Mouse (Mus musculus): ENCODE measurements around the gene Cdca4. TPM values are rescaled to one million over a fixed set of nuclear protein-coding genes. Genes with fewer than 3 reads are reported as not detected.
A peak's percentile ranks its signal among the peaks of the same experiment; 100 is the strongest.

Gene Cdca4
- polyA plus RNA-seq, 1 experiment from 2014 or later, result 30.4 TPM

DNA sequence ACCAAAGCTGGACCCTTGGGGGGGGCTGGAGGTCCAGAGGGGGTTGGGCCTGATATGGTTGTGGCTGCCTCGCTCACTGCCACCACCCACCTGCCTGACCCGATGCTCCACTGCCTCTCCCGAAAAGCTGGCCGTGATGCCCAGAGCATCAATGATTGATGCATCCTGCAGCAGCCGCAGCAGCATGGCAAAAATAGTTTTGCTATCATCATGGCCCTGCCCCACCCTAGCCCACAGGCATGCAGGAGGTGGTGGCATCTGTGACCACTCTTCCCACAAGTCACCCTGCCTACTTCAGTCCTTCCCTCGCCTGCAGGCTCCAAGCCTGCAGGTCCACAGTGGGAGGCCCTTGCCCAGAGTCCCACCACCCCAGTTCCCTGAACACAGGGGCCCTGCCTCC, 23.2 kb downstream of the Cdca4 start:
- Histone ChIP-seq H3K4me1 (ENCODE audit: insufficient read depth) (peaks cover 20% of the 10 kb centered on the region), H3K9me3 (ENCODE audit: low read length) (no peaks in the 10 kb centered on the region), H3K36me3 (replicated peaks; ENCODE audit: insufficient read depth, low read length) (no peaks in the 10 kb centered on the region), H3K4me3 (ENCODE audit: low read depth, low read length) (no peak overlapping the region), H3K9ac (replicated peaks) (no peak overlapping the region), H3K4me2 (ENCODE audit: low read depth, low read length) (no peak overlapping the region), H3K27ac (ENCODE audit: low read depth) (no peak overlapping the region), H3K27me3 (ENCODE audit: insufficient read depth, low read length) (peaks cover 53% of the 10 kb centered on the region)
- DNase-seq (no peak), ATAC-seq (no peak)
- 51% methylated on average over 6 of the region's 6 CpGs for WGBS (ENCODE audit: insufficient replicate concordance)
- TF ChIP-seq EP300 (IDR thresholded peaks at IDR 0.05; ENCODE audit: low read depth) (no peak), CTCF (IDR thresholded peaks at IDR 0.05; ENCODE audit: low read depth) (no peak)

DNA sequence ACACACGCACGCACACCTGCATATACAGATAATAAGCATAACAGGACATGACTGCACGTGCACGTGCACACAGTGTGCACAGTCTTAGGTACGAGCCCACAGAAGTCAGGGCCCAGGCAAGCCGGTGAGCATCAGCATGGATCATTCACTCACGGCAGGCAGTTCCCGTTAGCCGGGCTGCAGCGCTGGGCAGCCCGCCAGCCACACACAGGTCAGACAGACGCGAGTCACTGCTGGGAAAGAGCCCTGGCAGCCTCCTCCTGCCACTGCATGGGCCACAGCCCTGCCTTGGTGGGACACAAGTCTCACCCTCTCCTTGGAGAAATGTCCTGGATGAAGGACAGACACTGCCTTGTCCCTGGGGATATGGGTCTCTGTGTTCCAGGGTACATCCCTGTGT, 25.2 kb downstream of the Cdca4 start:
- ATAC-seq, result no peak

DNA sequence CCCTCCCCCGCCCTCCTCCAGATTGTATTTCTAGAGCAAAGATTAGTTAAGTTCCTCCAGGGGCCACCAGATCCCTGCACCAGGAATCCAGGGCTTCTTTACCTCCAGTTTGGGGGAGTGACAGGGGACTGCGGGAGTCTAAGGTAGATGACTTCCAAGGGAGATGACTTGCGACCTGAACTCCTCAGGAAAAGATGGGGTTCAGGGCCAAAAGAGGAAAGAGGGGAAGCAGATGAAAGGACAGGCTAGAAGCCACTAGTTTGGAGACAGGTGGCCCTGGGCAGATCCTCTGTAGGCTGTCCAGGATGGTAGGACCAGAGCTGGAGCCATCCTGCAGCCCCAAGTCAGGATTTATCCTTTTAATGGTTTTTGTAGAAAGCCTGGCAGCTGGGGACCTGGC, 26.3 kb downstream of the Cdca4 start:
- no peak for ATAC-seq
- Histone ChIP-seq H3K27ac (ENCODE audit: low read depth) (no peak overlapping the region), H3K4me2 (ENCODE audit: low read depth, low read length) (peak overlapping the region; percentile 73; the same call in 1 of the 2 replicates), H3K36me3 (replicated peaks; ENCODE audit: insufficient read depth, low read length) (no peaks in the 10 kb centered on the region), H3K4me3 (ENCODE audit: low read depth, low read length) (no peak overlapping the region), H3K9ac (replicated peaks) (no peak overlapping the region), H3K4me1 (ENCODE audit: insufficient read depth) (peaks cover 9% of the 10 kb centered on the region; the same call in 1 of the 2 replicates), H3K9me3 (ENCODE audit: low read length) (no peaks in the 10 kb centered on the region), H3K27me3 (ENCODE audit: insufficient read depth, low read length) (peaks cover 47% of the 10 kb centered on the region)
- TF ChIP-seq CTCF (IDR thresholded peaks at IDR 0.05; ENCODE audit: low read depth) (no peak), EP300 (IDR thresholded peaks at IDR 0.05; ENCODE audit: low read depth) (no peak)
- 23% methylated on average over 3 of the region's 3 CpGs for WGBS (ENCODE audit: insufficient replicate concordance)
- no peak for DNase-seq

More for the DNA sequence above, 25.2 kb downstream of the Cdca4 start:
- Histone ChIP-seq H3K4me1 (ENCODE audit: insufficient read depth) (peaks cover 14% of the 10 kb centered on the region), H3K27ac (ENCODE audit: low read depth) (no peak overlapping the region), H3K9me3 (ENCODE audit: low read length) (no peaks in the 10 kb centered on the region), H3K27me3 (ENCODE audit: insufficient read depth, low read length) (peaks cover 49% of the 10 kb centered on the region), H3K36me3 (replicated peaks; ENCODE audit: insufficient read depth, low read length) (no peaks in the 10 kb centered on the region), H3K9ac (replicated peaks) (no peak overlapping the region), H3K4me3 (ENCODE audit: low read depth, low read length) (no peak overlapping the region), H3K4me2 (ENCODE audit: low read depth, low read length) (no peak overlapping the region)
- 51% methylated on average over 13 of the region's 13 CpGs for WGBS (ENCODE audit: insufficient replicate concordance)
- TF ChIP-seq CTCF (IDR thresholded peaks at IDR 0.05; ENCODE audit: low read depth), result no peak
- no peak for TF ChIP-seq EP300 (IDR thresholded peaks at IDR 0.05; ENCODE audit: low read depth)
- no peak for DNase-seq

DNA sequence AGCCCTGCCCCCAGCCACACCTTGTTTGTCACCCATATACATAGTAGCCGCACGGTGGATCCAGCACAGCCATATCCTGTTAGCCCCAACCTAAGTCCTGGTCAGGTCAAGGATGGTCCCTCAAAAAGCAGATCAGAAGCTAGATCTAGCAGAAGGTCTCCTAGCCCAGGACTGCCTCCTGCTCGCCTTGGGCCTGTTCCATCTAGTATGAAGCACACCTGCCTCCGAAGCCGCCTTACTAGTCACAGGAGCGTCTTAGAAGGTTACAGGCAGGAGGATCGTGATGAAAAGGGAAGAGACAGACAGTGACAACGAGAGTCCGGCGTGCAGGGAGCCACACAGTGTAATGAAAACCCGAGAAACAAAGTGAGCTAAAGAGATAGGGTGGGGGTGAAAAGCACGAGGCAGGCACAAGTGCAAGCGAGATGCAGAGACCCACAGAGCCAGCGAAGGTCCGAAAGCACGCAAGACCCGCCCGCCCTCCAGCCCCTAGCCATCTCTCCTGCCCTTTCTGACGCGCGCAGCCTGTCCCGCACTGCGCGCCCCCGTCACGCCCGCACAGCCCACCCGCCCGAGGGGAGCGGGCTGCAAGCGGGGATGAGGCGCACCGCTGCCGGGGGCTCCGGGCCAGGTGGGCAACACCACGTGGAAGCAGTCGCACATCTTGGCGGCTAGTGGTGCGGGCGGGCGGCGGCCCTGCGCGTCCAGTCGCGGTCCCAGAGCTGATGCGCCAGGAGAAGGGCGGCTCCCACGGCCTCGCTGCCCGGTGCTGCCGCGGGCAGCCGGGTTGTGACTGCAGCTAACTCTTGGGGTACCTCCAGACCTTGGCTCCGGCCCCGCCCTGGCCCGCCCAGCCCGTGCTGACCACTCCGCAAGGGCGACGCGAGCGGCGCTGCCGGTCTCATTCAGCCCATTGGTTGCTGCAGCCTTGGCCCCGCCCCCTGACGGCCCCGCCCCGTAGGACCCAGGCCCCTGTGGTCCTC, 27.1 kb downstream of the Cdca4 start, which contains the start of gene Ahnak2:
Gene Ahnak2, minus strand, starts transcription at position 794 of the 983 bp plus-strand sequence.
- peak within 1 kb of the TSS; percentile 26; the same call in 1 of the 2 replicates for H3K9ac ChIP-seq (replicated peaks)
- ATAC-seq (peak; percentile 27; the same call in 1 of the 2 replicates), DNase-seq (peak; percentile 41)
- H3K36me3 ChIP-seq (replicated peaks; ENCODE audit: insufficient read depth, low read length), result no peaks in the 10 kb centered on the region
- H3K4me1 ChIP-seq (ENCODE audit: insufficient read depth), result peaks cover 9% of the 10 kb centered on the region; the same call in 1 of the 2 replicates
- H3K9me3 ChIP-seq (ENCODE audit: low read length), result no peaks in the 10 kb centered on the region
- TF ChIP-seq CTCF (IDR thresholded peaks at IDR 0.05; ENCODE audit: low read depth) (no peak), EP300 (IDR thresholded peaks at IDR 0.05; ENCODE audit: low read depth) (no peak)
- peak within 1 kb of the TSS; percentile 39 for H3K4me3 ChIP-seq (ENCODE audit: low read depth, low read length)
- peaks cover 53% of the 10 kb centered on the region for H3K27me3 ChIP-seq (ENCODE audit: insufficient read depth, low read length)
- no peak within 1 kb of the TSS for H3K27ac ChIP-seq (ENCODE audit: low read depth)
- 4% methylated on average over 45 of the region's 69 CpGs for WGBS (ENCODE audit: insufficient replicate concordance)
- peak within 1 kb of the TSS; percentile 73 for H3K4me2 ChIP-seq (ENCODE audit: low read depth, low read length)

GRCm38 (mm10) chr12:112800476-112800875, 28.7 kb downstream of the Cdca4 start:
- Histone ChIP-seq H3K4me1 (ENCODE audit: insufficient read depth) (peaks cover 9% of the 10 kb centered on the region; the same call in 1 of the 2 replicates), H3K27me3 (ENCODE audit: insufficient read depth, low read length) (peaks cover 60% of the 10 kb centered on the region), H3K4me3 (ENCODE audit: low read depth, low read length) (no peak overlapping the region), H3K4me2 (ENCODE audit: low read depth, low read length) (no peak overlapping the region), H3K36me3 (replicated peaks; ENCODE audit: insufficient read depth, low read length) (no peaks in the 10 kb centered on the region), H3K9me3 (ENCODE audit: low read length) (no peaks in the 10 kb centered on the region), H3K9ac (replicated peaks) (no peak overlapping the region), H3K27ac (ENCODE audit: low read depth) (no peak overlapping the region)
- DNase-seq, result peak; percentile 82
- 11% methylated on average over 4 of the region's 4 CpGs for WGBS (ENCODE audit: insufficient replicate concordance)
- ATAC-seq, result peak; percentile 47
- TF ChIP-seq EP300 (IDR thresholded peaks at IDR 0.05; ENCODE audit: low read depth) (no peak), CTCF (IDR thresholded peaks at IDR 0.05; ENCODE audit: low read depth) (peak; percentile 89)

GRCm38 (mm10) chr12:112799237-112799970, 29.8 kb downstream of the Cdca4 start:
- no peaks in the 10 kb centered on the region for H3K36me3 ChIP-seq (replicated peaks; ENCODE audit: insufficient read depth, low read length)
- H3K9ac ChIP-seq (replicated peaks), result no peak overlapping the region
- ATAC-seq (no peak), DNase-seq (no peak)
- TF ChIP-seq CTCF (IDR thresholded peaks at IDR 0.05; ENCODE audit: low read depth) (no peak), EP300 (IDR thresholded peaks at IDR 0.05; ENCODE audit: low read depth) (no peak)
- H3K4me2 ChIP-seq (ENCODE audit: low read depth, low read length), result no peak overlapping the region
- no peak overlapping the region for H3K4me3 ChIP-seq (ENCODE audit: low read depth, low read length)
- H3K9me3 ChIP-seq (ENCODE audit: low read length), result no peaks in the 10 kb centered on the region
- H3K27ac ChIP-seq (ENCODE audit: low read depth), result no peak overlapping the region
- peaks cover 9% of the 10 kb centered on the region; the same call in 1 of the 2 replicates for H3K4me1 ChIP-seq (ENCODE audit: insufficient read depth)
- WGBS (ENCODE audit: insufficient replicate concordance), result 73% methylated on average over 10 of the region's 10 CpGs
- peaks cover 53% of the 10 kb centered on the region for H3K27me3 ChIP-seq (ENCODE audit: insufficient read depth, low read length)

All from liver, postnatal 0 days (tissue).